Mouse (Mus musculus): ENCODE results near the gene Ndrg2. TPM values are rescaled to one million over a fixed set of nuclear protein-coding genes. Genes with fewer than 3 reads are reported as not detected.
A peak's percentile ranks its signal among the peaks of the same experiment; 100 is the strongest.
"Not testable (repeated sequence)": the region's sequence is repeated elsewhere in the genome, so short reads cannot be mapped to it uniquely, and the experiment has no call there.

Gene Ndrg2
- polyA plus RNA-seq, 2 experiments = 52.0 to 73.9 TPM

DNA sequence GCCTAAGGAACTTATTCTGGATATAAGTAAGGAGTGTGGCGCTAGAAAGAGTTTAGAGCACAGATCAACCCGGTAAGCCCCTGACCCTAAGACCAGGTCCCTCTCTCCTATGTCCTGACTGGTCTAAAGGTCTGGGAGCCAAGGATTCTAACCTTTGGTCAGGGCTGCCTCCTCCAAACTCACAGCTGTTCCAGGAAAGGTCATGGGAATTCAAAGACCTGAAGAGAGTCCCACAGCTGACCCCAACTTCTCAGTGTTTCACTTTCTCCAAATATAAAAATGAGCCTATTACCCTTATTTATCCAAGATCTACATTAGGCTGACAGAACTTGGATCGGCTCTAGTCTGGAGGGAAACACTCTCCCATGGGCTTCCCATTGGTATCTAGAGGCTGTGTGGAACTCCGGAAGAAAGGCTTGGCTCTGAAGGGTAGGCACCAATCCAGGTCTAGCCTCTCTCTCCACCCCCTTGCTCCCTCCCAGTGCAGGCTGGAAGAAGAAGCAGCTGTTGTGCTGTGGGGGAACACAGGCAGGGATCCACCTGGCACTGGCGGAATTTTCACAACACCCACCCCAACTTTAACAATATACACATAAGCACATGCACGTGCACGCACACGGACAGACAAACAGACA lies 15.5 kb upstream of the Ndrg2 start:
- TF ChIP-seq POLR2A (IDR thresholded peaks at IDR 0.05; ENCODE audit: borderline replicate concordance, extremely low read depth, insufficient read depth, insufficient read length) = no peak
- H3K36me3 ChIP-seq (ENCODE audit: control insufficient read depth, insufficient read depth, low read length) = no peaks in the 10 kb centered on the region
- no peak for ATAC-seq (ENCODE audit: low FRiP score, low read depth)
- H3K27me3 ChIP-seq (ENCODE audit: control insufficient read depth, insufficient read depth, low read length) = no peaks in the 10 kb centered on the region
- no peak overlapping the region for H3K4me2 ChIP-seq (replicated peaks; ENCODE audit: low read depth, low read length, severe bottlenecking)
- no peaks in the 10 kb centered on the region for H3K9me3 ChIP-seq (ENCODE audit: control insufficient read depth, low read length)
- no peak overlapping the region for H3K9ac ChIP-seq (ENCODE audit: low read depth, low read length, severe bottlenecking)
- no peak overlapping the region for H3K4me3 ChIP-seq (replicated peaks; ENCODE audit: low read length)
- 70% methylated on average over 8 of the region's 8 CpGs for WGBS
- peaks cover 2% of the 10 kb centered on the region; the same call in 1 of the 2 replicates for H3K4me1 ChIP-seq (ENCODE audit: control insufficient read depth, insufficient read depth, low read length)
- no peak overlapping the region for H3K27ac ChIP-seq (replicated peaks; ENCODE audit: low read depth, low read length)
- DNase-seq (ENCODE audit: low spot score) = no peak

DNA sequence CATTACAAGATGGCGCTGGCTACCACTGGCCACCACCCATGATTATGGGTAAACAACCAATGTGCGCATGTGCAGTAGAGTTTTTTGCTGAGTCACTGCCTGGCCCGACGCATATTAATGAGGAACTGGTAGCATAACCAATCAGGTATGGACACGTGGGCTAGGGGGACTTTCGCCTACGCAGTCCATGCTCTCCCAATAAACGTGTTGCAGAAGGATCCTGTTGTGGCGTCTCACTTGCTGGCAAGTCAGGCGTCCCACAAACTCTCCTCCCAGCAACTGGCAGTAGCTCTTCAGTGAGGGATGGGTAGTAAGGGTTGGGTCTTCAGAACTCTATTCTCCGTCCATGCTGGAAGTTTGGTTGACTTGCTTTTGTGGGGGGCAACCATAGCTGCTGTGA lies 13.0 kb upstream of the Ndrg2 start:
- not testable (repeated sequence) for H3K27ac ChIP-seq (replicated peaks; ENCODE audit: low read depth, low read length); DNase-seq (ENCODE audit: low spot score); H3K9ac ChIP-seq (ENCODE audit: low read depth, low read length, severe bottlenecking); H3K9me3 ChIP-seq (ENCODE audit: control insufficient read depth, low read length); H3K4me3 ChIP-seq (replicated peaks; ENCODE audit: low read length); ATAC-seq (ENCODE audit: low FRiP score, low read depth); H3K4me2 ChIP-seq (replicated peaks; ENCODE audit: low read depth, low read length, severe bottlenecking); H3K36me3 ChIP-seq (ENCODE audit: control insufficient read depth, insufficient read depth, low read length); H3K27me3 ChIP-seq (ENCODE audit: control insufficient read depth, insufficient read depth, low read length); H3K4me1 ChIP-seq (ENCODE audit: control insufficient read depth, insufficient read depth, low read length)
- WGBS = 94% methylated on average over 11 of the region's 11 CpGs

DNA sequence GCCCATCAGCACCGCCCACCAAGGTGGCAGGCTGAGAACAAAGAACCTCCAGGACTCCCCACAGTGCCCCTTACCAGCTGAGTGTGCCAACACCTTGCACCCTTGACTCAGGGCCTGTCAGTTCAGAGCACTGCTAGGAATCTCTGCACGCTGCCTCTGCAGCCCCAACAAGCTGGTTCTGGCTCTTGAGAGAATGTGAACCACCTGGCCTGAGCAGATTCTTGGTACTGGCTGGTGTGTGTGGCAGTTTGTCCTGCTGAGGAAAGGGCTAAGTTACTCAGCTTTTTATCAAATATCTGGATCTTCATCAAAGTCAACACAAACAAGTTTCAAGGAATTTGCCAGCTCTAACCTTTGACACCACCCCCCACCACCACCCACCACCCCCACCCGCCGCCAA lies 9.5 kb upstream of the Ndrg2 start:
- no peak overlapping the region for H3K9ac ChIP-seq (ENCODE audit: low read depth, low read length, severe bottlenecking)
- DNase-seq (ENCODE audit: low spot score) = no peak

DNA sequence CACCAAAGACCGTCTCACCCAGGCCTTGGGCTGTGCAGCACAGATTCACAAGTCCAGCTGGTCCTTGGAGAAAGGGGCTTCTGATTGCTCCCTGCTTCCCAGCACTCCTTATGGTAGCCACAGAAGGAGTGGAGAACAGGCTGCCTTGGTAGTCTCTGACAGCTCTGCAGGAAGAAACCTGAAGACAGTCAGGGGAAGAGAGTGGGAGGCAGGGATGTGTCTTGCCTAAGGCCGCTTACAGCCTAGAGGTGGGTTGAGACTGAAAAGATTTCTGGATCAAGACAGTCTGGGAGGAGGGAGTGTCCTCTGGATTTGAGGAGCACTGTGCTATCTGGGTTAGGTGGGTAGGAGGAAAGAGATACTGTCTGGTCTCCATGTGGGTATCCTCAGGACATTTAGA lies 9.0 kb upstream of the Ndrg2 start:
- Histone ChIP-seq H3K36me3 (ENCODE audit: control insufficient read depth, insufficient read depth, low read length) (no peaks in the 10 kb centered on the region), H3K27ac (replicated peaks; ENCODE audit: low read depth, low read length) (no peak overlapping the region), H3K4me1 (ENCODE audit: control insufficient read depth, insufficient read depth, low read length) (0 out of 2 replicates have a peak, but pooled peaks cover 4% of the 10 kb centered on the region), H3K4me3 (replicated peaks; ENCODE audit: low read length) (no peak overlapping the region), H3K27me3 (ENCODE audit: control insufficient read depth, insufficient read depth, low read length) (no peaks in the 10 kb centered on the region), H3K9ac (ENCODE audit: low read depth, low read length, severe bottlenecking) (no peak overlapping the region), H3K9me3 (ENCODE audit: control insufficient read depth, low read length) (no peaks in the 10 kb centered on the region), H3K4me2 (replicated peaks; ENCODE audit: low read depth, low read length, severe bottlenecking) (no peak overlapping the region)
- WGBS = 84% methylated on average over 2 of the region's 2 CpGs
- TF ChIP-seq POLR2A (IDR thresholded peaks at IDR 0.05; ENCODE audit: borderline replicate concordance, extremely low read depth, insufficient read depth, insufficient read length) = no peak
- ATAC-seq (ENCODE audit: low FRiP score, low read depth) (no peak), DNase-seq (ENCODE audit: low spot score) (no peak)

More for the DNA sequence above, 9.5 kb upstream of the Ndrg2 start:
- no peaks in the 10 kb centered on the region for H3K27me3 ChIP-seq (ENCODE audit: control insufficient read depth, insufficient read depth, low read length)
- H3K4me1 ChIP-seq (ENCODE audit: control insufficient read depth, insufficient read depth, low read length) = 0 out of 2 replicates have a peak, but pooled peaks cover 4% of the 10 kb centered on the region
- no peaks in the 10 kb centered on the region for H3K9me3 ChIP-seq (ENCODE audit: control insufficient read depth, low read length)
- 77% methylated on average over 4 of the region's 4 CpGs for WGBS
- no peak overlapping the region for H3K4me2 ChIP-seq (replicated peaks; ENCODE audit: low read depth, low read length, severe bottlenecking)
- H3K36me3 ChIP-seq (ENCODE audit: control insufficient read depth, insufficient read depth, low read length) = no peaks in the 10 kb centered on the region
- no peak overlapping the region for H3K4me3 ChIP-seq (replicated peaks; ENCODE audit: low read length)
- no peak overlapping the region for H3K27ac ChIP-seq (replicated peaks; ENCODE audit: low read depth, low read length)
- TF ChIP-seq POLR2A (IDR thresholded peaks at IDR 0.05; ENCODE audit: borderline replicate concordance, extremely low read depth, insufficient read depth, insufficient read length) = no peak
- ATAC-seq (ENCODE audit: low FRiP score, low read depth) = no peak

DNA sequence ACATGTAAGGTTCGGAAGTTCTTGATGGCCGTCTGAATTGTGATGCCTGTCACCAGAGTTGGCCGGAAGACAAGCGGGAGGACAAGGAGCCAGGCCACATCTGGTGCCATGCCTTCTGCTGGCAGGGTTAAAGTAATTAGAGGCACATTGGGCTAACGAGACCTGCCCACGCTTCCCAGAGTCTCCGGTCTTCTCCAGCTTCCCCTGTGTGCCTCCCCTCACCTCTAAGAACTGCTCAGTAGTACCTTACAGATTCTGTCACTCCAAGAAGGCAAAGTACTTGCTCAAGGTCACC lies 8.6 kb upstream of the Ndrg2 start, which contains the start of gene Rnase13:
Rnase13 (minus strand) TSS at position 203 of the 295 bp plus-strand sequence.
- Histone ChIP-seq H3K36me3 (ENCODE audit: control insufficient read depth, insufficient read depth, low read length) (no peaks in the 10 kb centered on the region), H3K9me3 (ENCODE audit: control insufficient read depth, low read length) (no peaks in the 10 kb centered on the region), H3K27ac (replicated peaks; ENCODE audit: low read depth, low read length) (no peak within 1 kb of the TSS), H3K4me2 (replicated peaks; ENCODE audit: low read depth, low read length, severe bottlenecking) (no peak within 1 kb of the TSS), H3K27me3 (ENCODE audit: control insufficient read depth, insufficient read depth, low read length) (no peaks in the 10 kb centered on the region), H3K4me1 (ENCODE audit: control insufficient read depth, insufficient read depth, low read length) (0 out of 2 replicates have a peak, but pooled peaks cover 4% of the 10 kb centered on the region), H3K4me3 (replicated peaks; ENCODE audit: low read length) (no peak within 1 kb of the TSS), H3K9ac (ENCODE audit: low read depth, low read length, severe bottlenecking) (0 out of 2 replicates have a peak within 1 kb of the TSS, but pooled peaks have one; percentile 16)
- ATAC-seq (ENCODE audit: low FRiP score, low read depth) (no peak), DNase-seq (ENCODE audit: low spot score) (no peak)
- 76% methylated on average over 7 of the region's 7 CpGs for WGBS
- TF ChIP-seq POLR2A (IDR thresholded peaks at IDR 0.05; ENCODE audit: borderline replicate concordance, extremely low read depth, insufficient read depth, insufficient read length) = no peak

All from limb, embryonic 14.5 days (tissue).